Mouse (Mus musculus): ENCODE measurements around the gene Slc35e4. TPM values are rescaled to one million over a fixed set of nuclear protein-coding genes. Genes with fewer than 3 reads are reported as not detected.

The Slc35e4 gene
- polyA plus RNA-seq, 1 experiment from 2014 or later, result 13.6 TPM

DNA sequence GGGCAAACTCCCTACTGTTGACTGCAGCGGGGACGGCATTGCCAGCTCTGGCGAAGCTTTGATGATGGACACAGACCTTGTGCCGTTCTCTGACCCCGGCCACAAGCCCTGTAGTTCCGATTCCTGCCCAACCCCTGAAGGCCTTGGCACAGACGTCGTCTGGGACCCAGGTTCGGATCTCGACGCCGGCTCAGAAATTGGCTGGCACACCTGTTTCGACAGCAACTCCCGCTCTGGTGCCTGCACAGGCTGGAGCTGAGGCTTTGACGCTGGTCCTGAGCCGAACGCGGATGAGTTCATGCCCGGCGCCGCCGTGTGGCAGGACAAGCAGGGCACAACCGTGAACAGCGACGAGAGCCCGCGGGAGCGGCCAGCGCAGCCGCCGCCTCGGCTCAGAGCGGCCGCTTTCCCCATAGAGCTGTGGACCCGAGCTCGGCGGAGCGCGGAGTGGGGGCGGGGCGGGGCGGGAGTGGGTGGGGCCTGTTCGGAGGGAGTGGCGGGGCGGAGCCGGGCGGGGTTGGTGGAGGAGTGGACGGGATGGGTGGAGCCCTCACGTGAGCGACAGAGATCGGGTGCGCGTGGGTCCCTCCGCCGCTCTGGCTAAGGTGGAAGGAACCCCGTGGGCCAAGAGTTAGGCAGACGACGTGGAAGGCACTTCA lies 50.9 kb downstream of the Slc35e4 start, which contains the start of gene Osbp2:
Gene Osbp2, minus strand, starts transcription at position 450 of the 659 bp plus-strand sequence.
- H3K4me3 ChIP-seq (ENCODE audit: low read depth, low read length), result peak within 1 kb of the TSS; percentile 43
- H3K9me3 ChIP-seq (ENCODE audit: control insufficient read depth, low read length), result no peaks in the 10 kb centered on the region
- peak within 1 kb of the TSS; percentile 64 for H3K4me2 ChIP-seq (ENCODE audit: low read depth, low read length)
- H3K4me1 ChIP-seq (ENCODE audit: control insufficient read depth, insufficient read depth, low read length), result no peaks in the 10 kb centered on the region
- peak; percentile 91 for ATAC-seq (ENCODE audit: low read depth)
- H3K9ac ChIP-seq (replicated peaks; ENCODE audit: low read depth, low read length), result peak within 1 kb of the TSS; percentile 54
- no peaks in the 10 kb centered on the region for H3K27me3 ChIP-seq (ENCODE audit: control insufficient read depth, insufficient read depth, low read length)
- 5% methylated on average over 39 of the region's 58 CpGs for WGBS
- H3K27ac ChIP-seq (ENCODE audit: low read depth, low read length), result no peak within 1 kb of the TSS
- H3K36me3 ChIP-seq (ENCODE audit: control insufficient read depth, insufficient read depth, low read length), result no peaks in the 10 kb centered on the region

DNA sequence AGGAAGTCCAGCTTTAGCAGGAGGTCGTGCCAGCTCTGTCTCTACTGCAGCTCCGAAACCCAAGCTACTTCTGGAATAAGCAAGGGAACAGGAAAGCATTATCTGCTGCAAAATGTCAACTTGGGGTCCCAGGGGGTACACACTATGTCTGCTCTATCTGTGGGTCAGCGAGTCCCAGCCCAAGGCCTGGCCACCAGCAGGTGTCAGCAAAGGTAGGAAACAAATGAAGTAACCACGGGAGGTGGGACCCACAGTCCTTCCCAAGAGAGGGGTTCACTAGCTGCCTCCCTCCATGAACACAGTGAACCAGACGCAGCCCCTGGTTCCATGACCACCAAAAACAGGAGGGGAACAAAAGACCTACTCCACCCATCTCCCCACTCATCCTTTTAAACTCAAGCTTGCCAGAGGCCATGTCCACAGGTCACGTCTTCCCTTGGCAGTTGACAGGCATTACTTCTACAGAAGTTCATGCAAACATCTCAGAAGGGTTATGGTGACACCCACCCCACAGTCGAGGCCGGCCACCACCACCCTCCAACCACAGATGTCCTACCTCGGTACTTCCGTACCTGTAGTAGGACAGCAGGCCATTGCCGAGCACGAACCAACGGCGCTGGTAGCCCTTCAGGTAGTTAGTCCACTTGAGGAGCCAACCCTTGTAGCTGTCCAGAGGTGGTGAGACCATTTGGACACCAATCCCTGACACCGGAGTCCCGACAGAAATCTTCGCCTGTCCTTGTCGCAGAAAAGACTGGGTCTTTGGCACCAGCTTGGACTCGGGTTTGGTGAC lies 51.6 kb downstream of the Slc35e4 start:
- H3K9ac ChIP-seq (replicated peaks; ENCODE audit: low read depth, low read length), result peak overlapping the region; percentile 54; the same call in 1 of the 2 replicates
- no peaks in the 10 kb centered on the region for H3K4me1 ChIP-seq (ENCODE audit: control insufficient read depth, insufficient read depth, low read length)
- WGBS, result 74% methylated on average over 19 of the region's 19 CpGs
- peak; percentile 2; the same call in 1 of the 2 replicates for ATAC-seq (ENCODE audit: low read depth)
- peak overlapping the region; percentile 43 for H3K4me3 ChIP-seq (ENCODE audit: low read depth, low read length)
- peak overlapping the region; percentile 64 for H3K4me2 ChIP-seq (ENCODE audit: low read depth, low read length)
- H3K9me3 ChIP-seq (ENCODE audit: control insufficient read depth, low read length), result no peaks in the 10 kb centered on the region
- H3K27ac ChIP-seq (ENCODE audit: low read depth, low read length), result no peak overlapping the region
- no peaks in the 10 kb centered on the region for H3K27me3 ChIP-seq (ENCODE audit: control insufficient read depth, insufficient read depth, low read length)
- no peaks in the 10 kb centered on the region for H3K36me3 ChIP-seq (ENCODE audit: control insufficient read depth, insufficient read depth, low read length)

DNA sequence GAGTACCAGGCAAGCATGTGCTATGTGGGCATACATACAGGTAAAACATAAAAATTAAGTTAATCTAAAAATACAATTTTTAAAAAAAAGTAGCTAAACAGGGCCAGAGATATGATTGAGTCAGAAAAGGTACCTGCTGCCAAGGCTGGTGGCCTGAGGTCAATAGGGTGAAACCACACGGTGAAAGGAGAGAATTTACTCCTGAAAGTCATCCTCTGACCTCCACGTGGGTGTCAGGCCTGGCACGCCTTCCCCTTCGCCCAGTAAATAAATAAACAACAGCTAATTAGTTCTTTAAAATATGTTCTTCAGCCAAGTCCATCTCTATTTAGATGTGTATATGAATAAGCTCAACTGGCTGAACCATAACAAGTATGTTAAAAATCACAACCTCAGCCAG lies 54.1 kb downstream of the Slc35e4 start:
- WGBS, result 82% methylated on average over 4 of the region's 4 CpGs
- H3K4me1 ChIP-seq (ENCODE audit: control insufficient read depth, insufficient read depth, low read length), result no peaks in the 10 kb centered on the region
- H3K36me3 ChIP-seq (ENCODE audit: control insufficient read depth, insufficient read depth, low read length), result no peaks in the 10 kb centered on the region
- no peak overlapping the region for H3K4me3 ChIP-seq (ENCODE audit: low read depth, low read length)
- H3K9me3 ChIP-seq (ENCODE audit: control insufficient read depth, low read length), result no peaks in the 10 kb centered on the region
- ATAC-seq (ENCODE audit: low read depth), result no peak
- no peak overlapping the region for H3K9ac ChIP-seq (replicated peaks; ENCODE audit: low read depth, low read length)
- no peak overlapping the region for H3K4me2 ChIP-seq (ENCODE audit: low read depth, low read length)
- H3K27me3 ChIP-seq (ENCODE audit: control insufficient read depth, insufficient read depth, low read length), result no peaks in the 10 kb centered on the region
- H3K27ac ChIP-seq (ENCODE audit: low read depth, low read length), result no peak overlapping the region

DNA sequence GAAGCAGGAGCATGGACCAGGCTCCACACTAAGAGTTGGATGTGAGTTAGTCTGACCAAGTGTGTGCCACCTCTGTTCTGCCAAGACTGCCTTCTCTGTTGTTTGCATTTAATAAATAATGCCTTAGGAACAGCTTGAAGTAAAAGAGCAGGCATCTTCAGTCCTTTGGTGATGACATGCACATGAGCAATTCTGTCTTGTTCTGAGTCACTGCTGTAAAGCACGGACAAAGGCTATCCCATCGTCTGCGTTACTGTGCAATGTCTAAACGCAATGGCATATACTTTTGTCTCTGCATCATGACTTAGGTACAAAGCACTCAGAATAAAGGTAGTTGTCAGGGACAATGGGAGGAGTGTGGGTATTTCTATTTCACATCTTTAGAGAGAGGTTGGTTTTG lies 54.7 kb downstream of the Slc35e4 start:
- Histone ChIP-seq H3K9ac (replicated peaks; ENCODE audit: low read depth, low read length) (no peak overlapping the region), H3K4me1 (ENCODE audit: control insufficient read depth, insufficient read depth, low read length) (no peaks in the 10 kb centered on the region), H3K4me2 (ENCODE audit: low read depth, low read length) (no peak overlapping the region), H3K9me3 (ENCODE audit: control insufficient read depth, low read length) (no peaks in the 10 kb centered on the region), H3K27me3 (ENCODE audit: control insufficient read depth, insufficient read depth, low read length) (no peaks in the 10 kb centered on the region), H3K4me3 (ENCODE audit: low read depth, low read length) (no peak overlapping the region), H3K27ac (ENCODE audit: low read depth, low read length) (no peak overlapping the region), H3K36me3 (ENCODE audit: control insufficient read depth, insufficient read depth, low read length) (no peaks in the 10 kb centered on the region)
- 90% methylated on average over 4 of the region's 4 CpGs for WGBS
- ATAC-seq (ENCODE audit: low read depth), result no peak

DNA sequence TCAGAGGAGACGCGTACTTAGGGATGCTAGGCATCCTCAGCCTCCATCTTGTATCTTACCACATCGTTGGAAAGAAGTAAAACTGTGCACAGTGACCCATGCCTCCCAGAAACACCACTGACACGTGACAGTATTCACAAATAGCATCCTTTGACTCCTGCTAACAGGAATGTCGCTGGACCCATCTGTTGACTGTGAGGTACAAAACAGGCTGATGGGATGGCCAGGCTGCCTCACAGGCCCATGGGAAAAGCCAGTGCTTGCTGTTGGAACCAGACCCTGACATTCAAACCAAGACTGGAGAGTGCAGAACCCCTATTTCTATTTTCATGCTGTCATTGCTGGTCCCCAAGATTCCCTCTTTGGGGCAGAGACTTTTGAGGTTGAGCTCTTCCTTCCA lies 56.6 kb downstream of the Slc35e4 start:
- Histone ChIP-seq H3K27ac (ENCODE audit: low read depth, low read length) (no peak overlapping the region), H3K4me3 (ENCODE audit: low read depth, low read length) (no peak overlapping the region), H3K4me1 (ENCODE audit: control insufficient read depth, insufficient read depth, low read length) (0 out of 2 replicates have a peak, but pooled peaks cover 4% of the 10 kb centered on the region), H3K9me3 (ENCODE audit: control insufficient read depth, low read length) (no peaks in the 10 kb centered on the region), H3K36me3 (ENCODE audit: control insufficient read depth, insufficient read depth, low read length) (no peaks in the 10 kb centered on the region), H3K9ac (replicated peaks; ENCODE audit: low read depth, low read length) (no peak overlapping the region), H3K4me2 (ENCODE audit: low read depth, low read length) (no peak overlapping the region), H3K27me3 (ENCODE audit: control insufficient read depth, insufficient read depth, low read length) (no peaks in the 10 kb centered on the region)
- 77% methylated on average over 5 of the region's 5 CpGs for WGBS
- no peak for ATAC-seq (ENCODE audit: low read depth)

Other genes starting within 250 kb of the Slc35e4 start
- 17.7 and 22.7 TPM in 2 replicates for gene Osbp2, start 50.8 kb downstream of the Slc35e4 start, polyA plus RNA-seq (2014; fragmentation: Nextera tagmentation; extraction: Ambion mirVana)
- 0.13 and 0.17 TPM in 2 replicates for gene 4921536K21Rik, start 19.6 kb downstream of the Slc35e4 start, polyA plus RNA-seq (2014; fragmentation: Nextera tagmentation; extraction: Ambion mirVana)
- 23.7 and 27.8 TPM in 2 replicates for gene Dusp18, start 19.4 kb downstream of the Slc35e4 start, polyA plus RNA-seq (2014; fragmentation: Nextera tagmentation; extraction: Ambion mirVana)
- 15.4 and 30.9 TPM in 2 replicates for gene Tcn2, start 17.5 kb upstream of the Slc35e4 start, polyA plus RNA-seq (2014; fragmentation: Nextera tagmentation; extraction: Ambion mirVana)
- 42.4 and 49.5 TPM in 2 replicates for gene Pes1, start 49.3 kb upstream of the Slc35e4 start, polyA plus RNA-seq (2014; fragmentation: Nextera tagmentation; extraction: Ambion mirVana)
- 0.23 TPM in 1 of 2 replicates, not detected in the other for gene 4930556J24Rik, start 62.1 kb upstream of the Slc35e4 start, polyA plus RNA-seq (2014; fragmentation: Nextera tagmentation; extraction: Ambion mirVana)
- gene Gal3st1, start 69.0 kb upstream of the Slc35e4 start, polyA plus RNA-seq (2014; fragmentation: Nextera tagmentation; extraction: Ambion mirVana), result 6.2 and 6.7 TPM in 2 replicates
- gene Sec14l4, start 116.8 kb upstream of the Slc35e4 start, polyA plus RNA-seq (2014; fragmentation: Nextera tagmentation; extraction: Ambion mirVana), result not detected in 2 replicates
- gene Sec14l3, start 150.2 kb upstream of the Slc35e4 start, polyA plus RNA-seq (2014; fragmentation: Nextera tagmentation; extraction: Ambion mirVana), result 0.10 and 0.37 TPM in 2 replicates
- gene Mtfp1, start 180.8 kb upstream of the Slc35e4 start, polyA plus RNA-seq (2014; fragmentation: Nextera tagmentation; extraction: Ambion mirVana), result 8.4 and 12.3 TPM in 2 replicates
- gene Sec14l2, start 208.8 kb upstream of the Slc35e4 start, polyA plus RNA-seq (2014; fragmentation: Nextera tagmentation; extraction: Ambion mirVana), result 3.9 and 5.0 TPM in 2 replicates
- gene Rnf215, start 220.5 kb upstream of the Slc35e4 start, polyA plus RNA-seq (2014; fragmentation: Nextera tagmentation; extraction: Ambion mirVana), result 51.0 and 53.3 TPM in 2 replicates
- gene Ccdc157, start 245.6 kb upstream of the Slc35e4 start, polyA plus RNA-seq (2014; fragmentation: Nextera tagmentation; extraction: Ambion mirVana), result 5.8 and 6.7 TPM in 2 replicates
- 53.0 and 56.6 TPM in 2 replicates for gene Sf3a1, start 245.7 kb upstream of the Slc35e4 start, polyA plus RNA-seq (2014; fragmentation: Nextera tagmentation; extraction: Ambion mirVana)

Measured in neural tube, embryonic 14.5 days (tissue).